Mouse (Mus musculus) kidney, postnatal 14 days (tissue): Measurements from ENCODE around the gene Larp1.
"Not testable (repeated sequence)": the region's sequence is repeated elsewhere in the genome, so short reads cannot be mapped to it uniquely, and the experiment has no call there.

Experiments used
- DNase-seq: peaks from one replicate; pipeline ENCODE4 v3.0.0; 2022; ENCODE audit warnings: mixed read lengths

The Larp1 gene

DNA sequence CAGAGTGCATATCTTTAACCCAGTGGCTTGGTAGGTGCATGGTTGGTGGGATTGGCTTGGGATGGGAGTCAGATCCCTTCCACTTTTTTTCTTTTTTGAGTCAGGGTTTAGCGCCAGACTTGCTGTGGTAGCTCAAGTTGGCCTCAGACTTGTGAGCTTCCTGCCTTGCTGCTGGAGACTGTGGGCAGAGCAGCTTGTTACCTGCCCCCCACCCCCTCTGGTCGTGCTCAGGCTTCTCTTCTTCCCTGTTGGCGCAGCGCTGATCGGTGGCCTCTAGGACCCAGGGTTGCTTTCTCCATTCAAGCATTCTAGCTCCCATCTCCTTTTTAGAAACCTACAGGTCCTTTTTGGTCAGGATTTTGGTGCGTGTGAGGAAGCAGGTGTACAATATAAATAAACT is 22.3 kb downstream of the Larp1 start:
- DNase-seq: no peak

GRCm38 (mm10) chr11:58033635-58034034 is 24.8 kb downstream of the Larp1 start:
- DNase-seq: peak; percentile 45

- no peak for DNase-seq
These were observed 30.2 kb downstream of the Larp1 start for GRCm38 (mm10) chr11:58039027-58039426.

- no peak for DNase-seq
These were observed 34.1 kb downstream of the Larp1 start for GRCm38 (mm10) chr11:58042861-58043431.

GRCm38 (mm10) chr11:58046438-58046837 is 37.6 kb downstream of the Larp1 start:
- DNase-seq: no peak

DNA sequence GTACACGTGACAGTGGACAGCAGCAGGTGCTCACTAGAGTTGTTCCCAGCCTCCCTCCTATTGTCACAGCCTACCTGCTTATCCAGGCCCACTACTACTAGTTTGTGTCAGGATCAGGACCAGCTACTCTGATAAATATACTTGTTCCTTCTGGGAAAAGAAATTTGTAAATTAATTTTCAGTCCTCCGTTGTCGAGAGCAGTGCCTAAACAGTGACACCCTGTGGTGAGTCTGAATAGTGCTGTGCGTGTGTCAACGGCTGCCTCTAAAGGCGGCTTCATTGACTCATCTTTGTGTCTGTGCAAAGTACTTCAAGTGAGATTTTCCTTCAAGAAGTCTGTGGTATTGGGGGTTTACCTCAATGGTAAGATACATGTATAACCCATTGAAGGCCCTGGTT is 48.6 kb downstream of the Larp1 start:
- DNase-seq: peak; percentile 55

DNA sequence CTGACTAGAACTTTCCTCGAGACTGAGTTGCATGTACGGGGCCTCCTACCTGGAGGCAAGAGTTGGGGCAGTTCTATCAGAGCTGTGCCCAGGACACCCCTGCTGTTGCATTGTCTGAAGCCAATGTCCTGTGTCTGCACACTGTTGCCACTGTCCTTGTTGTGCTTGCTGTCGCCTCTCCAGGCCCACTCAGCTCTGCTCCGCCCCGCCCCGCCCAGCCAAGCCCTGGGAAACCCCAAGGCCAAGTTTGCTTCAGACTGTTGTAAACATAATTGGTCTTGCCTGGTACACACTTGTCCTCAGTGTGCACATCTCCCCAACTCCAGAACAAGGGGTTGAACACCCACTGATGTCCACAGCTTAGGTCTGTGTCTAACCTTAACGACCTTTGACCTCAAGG is 50.9 kb downstream of the Larp1 start:
- not testable (repeated sequence) for DNase-seq

DNA sequence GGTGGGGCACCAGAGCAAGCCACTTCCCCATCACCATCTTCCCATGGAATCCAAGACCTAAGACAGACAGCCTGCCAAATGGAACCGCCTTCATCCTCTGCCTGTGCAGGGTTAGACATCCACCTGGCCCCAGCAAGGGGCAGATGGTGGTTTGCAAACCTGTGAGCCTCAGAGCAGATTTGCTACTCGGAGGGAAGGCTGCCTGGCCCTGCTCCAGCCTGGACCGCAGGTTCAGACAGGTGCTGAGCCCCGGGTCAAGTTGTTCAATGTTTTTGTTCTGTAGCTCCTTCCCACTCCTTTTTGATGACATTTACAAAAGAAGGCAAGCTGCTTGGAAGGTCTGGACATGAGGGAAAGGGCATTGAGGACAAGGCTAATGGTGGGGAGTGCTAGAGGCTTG is 52.4 kb downstream of the Larp1 start:
- DNase-seq: not testable (repeated sequence)

DNA sequence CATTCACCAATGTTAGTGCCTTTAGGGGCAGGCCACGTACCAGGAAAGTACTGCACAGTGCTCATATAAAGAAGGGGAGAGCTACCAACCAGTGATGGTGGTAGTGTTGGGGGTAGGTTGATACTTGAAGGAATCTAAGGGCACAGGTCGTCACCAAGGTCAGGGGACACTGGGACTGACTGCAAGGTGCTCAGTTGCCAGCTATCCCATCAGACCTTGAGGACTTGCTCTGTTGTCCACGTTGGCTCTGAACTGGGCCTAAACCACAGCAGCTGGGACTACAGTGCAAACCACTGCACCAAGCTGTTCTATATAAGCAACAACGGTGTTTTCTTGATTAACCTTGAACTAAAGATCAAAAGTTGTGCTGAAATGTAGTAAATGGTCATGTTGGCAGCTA is 53.7 kb downstream of the Larp1 start:
- no peak for DNase-seq

DNA sequence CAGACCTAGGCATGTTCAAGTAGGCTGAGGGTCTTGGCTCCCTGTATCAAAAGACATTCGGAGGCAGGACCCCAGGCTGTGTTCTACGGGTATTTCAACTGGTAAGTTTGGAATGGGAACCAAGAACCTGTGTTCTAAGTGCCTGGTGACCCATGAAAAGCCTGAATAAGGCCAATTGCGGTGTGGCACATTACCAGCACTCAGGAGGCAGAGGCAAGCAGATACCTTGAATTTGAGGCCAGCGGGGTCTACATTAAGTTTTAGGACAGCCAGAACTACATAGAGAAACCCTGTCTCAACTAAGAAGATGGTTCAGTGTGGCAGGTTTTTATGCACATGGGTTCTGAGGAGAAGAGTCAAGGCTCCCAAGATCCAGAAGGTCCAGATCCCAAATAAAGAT is 56.2 kb downstream of the Larp1 start:
- no peak for DNase-seq

GRCm38 (mm10) chr11:58072978-58073377 is 64.1 kb downstream of the Larp1 start:
- DNase-seq: no peak

GRCm38 (mm10) chr11:58077270-58077669 is 68.4 kb downstream of the Larp1 start:
- DNase-seq: no peak

GRCm38 (mm10) chr11:58081716-58082115 is 72.9 kb downstream of the Larp1 start:
- DNase-seq: no peak

DNA sequence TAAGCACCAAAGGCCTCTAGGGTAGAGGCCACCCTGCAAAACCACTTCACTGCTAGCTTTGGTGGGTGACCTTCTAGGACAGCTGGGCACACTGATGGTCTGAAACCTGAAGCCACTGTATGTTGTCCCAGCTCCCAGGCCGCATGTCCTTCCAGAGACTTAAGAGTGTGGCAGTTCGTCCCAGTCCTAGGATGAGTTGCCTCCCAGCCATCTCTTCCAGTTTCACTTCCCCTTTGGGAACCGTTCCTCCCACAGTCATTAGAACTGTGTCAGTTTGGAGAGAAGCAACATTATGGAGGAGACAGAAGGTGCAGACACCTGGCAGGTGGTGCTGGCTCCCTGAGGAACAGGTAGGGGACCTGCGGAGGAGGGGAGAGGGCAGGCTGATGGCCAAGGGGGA is 83.7 kb downstream of the Larp1 start:
- no peak for DNase-seq

GRCm38 (mm10) chr11:58093021-58093528 is 84.2 kb downstream of the Larp1 start, which contains the start of gene Gm12248:
TSS of gene Gm12248 (minus strand) at chr11:58093134.
- DNase-seq: peak; percentile 28

DNA sequence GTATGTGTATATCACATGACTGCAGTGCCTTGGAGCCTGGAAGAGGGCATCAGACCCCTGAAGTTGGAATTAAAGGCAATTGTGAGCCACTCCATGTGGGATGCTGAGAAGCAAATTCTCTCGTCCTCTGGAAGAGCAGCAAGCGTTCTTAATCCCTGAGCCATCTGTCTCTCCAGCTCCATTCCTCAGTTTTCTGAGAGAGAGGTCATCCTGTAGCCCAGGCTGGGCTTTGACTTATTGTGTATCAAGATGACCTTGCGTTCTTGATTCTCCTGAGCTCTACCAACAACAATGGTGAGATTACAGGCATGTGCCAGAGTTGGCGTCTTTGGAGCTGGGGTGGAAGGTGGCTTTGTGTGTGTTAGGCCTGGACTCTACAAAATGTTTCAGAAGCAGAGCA is 85.9 kb downstream of the Larp1 start:
- DNase-seq: no peak

DNA sequence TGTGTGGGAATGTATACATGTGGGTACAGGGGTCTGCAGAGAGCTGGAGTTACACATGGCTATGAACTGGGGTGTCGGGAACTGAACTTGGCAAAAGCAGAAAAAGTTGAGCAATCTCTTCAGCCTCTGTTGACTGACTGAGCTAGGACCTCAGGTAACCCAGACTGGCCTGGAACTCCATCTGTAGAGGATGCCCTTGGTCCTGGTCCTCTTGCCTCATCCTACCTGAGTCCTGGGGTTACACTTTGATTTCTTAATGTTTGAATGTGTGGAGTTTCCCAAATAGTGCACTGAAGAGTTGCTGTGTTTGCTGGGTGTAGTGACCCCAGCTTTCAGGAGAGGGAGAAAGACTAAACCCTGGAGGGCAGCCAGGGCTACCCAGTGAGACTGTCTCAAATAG is 86.7 kb downstream of the Larp1 start:
- no peak for DNase-seq

DNA sequence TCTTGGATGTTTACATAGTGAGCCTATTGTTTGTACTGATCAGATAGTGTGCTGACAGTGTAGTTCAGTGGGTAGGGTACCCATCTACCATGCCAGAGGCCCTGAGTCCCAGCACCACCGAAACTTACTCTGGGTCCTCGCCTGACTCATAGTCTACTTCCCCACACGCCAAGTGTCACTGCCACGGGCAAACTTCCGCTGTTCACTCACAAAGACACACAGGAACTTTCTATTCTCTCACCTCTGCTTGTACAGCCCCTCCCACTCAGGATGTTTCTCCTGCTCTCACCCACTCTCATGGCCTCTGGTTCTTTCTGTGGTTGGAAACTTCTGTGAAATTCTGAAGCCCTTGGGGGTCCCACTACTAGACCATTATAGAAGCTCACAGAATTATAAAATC is 87.3 kb downstream of the Larp1 start:
- DNase-seq: no peak

- no peak for DNase-seq
These were observed 88.2 kb downstream of the Larp1 start for GRCm38 (mm10) chr11:58096821-58097620.

DNA sequence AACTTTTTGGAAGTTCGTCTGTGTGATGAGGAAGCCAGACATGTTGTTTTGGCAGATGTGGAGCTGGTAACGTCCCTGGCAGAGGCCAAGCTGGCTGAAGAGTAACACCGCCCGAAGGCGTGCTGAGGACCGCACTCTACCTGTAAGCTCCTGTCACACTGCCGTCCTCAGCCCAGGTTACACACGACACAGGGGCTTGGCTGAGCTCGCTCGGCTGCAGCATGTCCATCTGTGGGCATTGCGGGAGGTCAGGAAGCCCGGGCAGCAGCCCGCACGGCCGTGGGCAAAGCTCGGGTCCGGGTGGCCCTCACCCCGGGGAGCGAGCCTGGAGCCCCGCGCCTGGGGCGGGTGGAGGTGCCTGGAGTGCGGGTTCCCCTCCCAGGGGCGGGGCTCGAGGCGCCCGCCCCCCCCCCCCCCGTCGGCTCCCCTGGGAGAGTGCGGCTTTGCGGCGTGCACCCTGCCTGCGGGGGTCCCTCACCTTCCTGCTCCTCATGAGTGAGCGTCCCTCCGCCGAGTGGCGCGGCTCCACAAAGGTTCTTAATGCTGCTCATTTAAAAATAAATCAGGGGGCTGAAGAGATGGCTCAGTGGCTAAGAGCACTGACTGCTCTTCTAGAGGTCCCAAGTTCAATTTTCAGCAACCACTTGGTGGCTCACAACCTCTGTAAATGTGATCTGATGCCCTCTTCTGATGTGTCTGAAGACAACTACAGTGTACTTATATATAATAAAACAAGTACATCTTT is 88.9 kb downstream of the Larp1 start:
- peak; percentile 24 for DNase-seq

- not testable (repeated sequence) for DNase-seq
These were observed 89.5 kb downstream of the Larp1 start for GRCm38 (mm10) chr11:58098366-58098720.

GRCm38 (mm10) chr11:58100006-58100405 is 91.1 kb downstream of the Larp1 start:
- no peak for DNase-seq

- no peak for DNase-seq
These were observed 92.4 kb downstream of the Larp1 start for GRCm38 (mm10) chr11:58101194-58101720.
